Mouse (Mus musculus): ENCODE results near the gene 4930467E23Rik. TPM values are rescaled to one million over a fixed set of nuclear protein-coding genes. Genes with fewer than 3 reads are reported as not detected.
"Not testable (repeated sequence)": the region's sequence is repeated elsewhere in the genome, so short reads cannot be mapped to it uniquely, and the experiment has no call there.

4930467E23Rik gene
- total and polyA plus RNA-seq, 2 experiments from 2014 or later, result not detected

DNA sequence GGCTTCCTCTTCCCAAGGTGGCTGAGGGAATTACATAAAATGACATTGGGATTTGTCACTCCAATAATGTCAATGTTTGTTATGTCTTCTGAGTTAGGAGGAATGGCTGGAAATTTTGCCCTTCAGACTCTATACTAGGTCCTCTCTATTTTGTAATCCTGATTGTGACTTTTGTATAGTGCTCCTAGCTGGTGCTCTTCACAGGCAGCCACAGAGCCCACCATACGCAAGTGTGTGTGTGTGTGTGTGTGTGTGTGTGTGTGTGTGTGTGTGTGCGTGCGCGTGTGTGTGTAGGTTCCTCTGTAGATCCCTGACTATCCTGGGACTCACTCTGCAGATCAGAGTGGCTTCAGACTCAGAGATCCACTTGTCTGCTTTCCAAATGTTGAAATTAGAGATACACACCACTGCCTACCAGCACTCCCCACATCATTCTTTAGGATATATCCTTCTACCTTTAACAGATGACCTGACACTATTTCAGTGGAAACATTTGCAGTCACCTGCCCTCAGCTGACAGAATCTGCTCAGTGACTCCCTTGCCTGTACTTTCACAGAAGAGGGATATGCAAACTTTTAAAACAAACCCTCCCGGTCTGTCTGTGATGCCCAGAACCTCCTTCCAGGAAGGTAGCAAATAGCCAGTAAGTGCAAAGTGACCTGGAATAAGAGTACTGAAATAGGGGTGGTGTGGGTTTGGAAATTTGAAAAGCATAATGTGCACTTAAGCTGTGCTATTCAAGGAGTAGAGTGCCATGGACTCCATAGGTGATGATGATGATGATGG is 52.1 kb downstream of the 4930467E23Rik start:
- H3K27me3 ChIP-seq (ENCODE audit: control insufficient read depth, insufficient read depth, low read length); H3K4me2 ChIP-seq (ENCODE audit: low read depth, low read length); H3K27ac ChIP-seq (ENCODE audit: low read depth); ATAC-seq (ENCODE audit: insufficient read depth, low read depth); H3K9me3 ChIP-seq (replicated peaks; ENCODE audit: control insufficient read depth, low read length); DNase-seq (ENCODE audit: low spot score); H3K36me3 ChIP-seq (replicated peaks; ENCODE audit: control insufficient read depth, insufficient read depth, low read length); H3K9ac ChIP-seq (replicated peaks; ENCODE audit: low read depth, low read length); H3K4me1 ChIP-seq (ENCODE audit: control insufficient read depth, insufficient read depth); H3K4me3 ChIP-seq (ENCODE audit: low read depth, low read length): not testable (repeated sequence)
- WGBS, result 78% methylated on average over 4 of the region's 5 CpGs

DNA sequence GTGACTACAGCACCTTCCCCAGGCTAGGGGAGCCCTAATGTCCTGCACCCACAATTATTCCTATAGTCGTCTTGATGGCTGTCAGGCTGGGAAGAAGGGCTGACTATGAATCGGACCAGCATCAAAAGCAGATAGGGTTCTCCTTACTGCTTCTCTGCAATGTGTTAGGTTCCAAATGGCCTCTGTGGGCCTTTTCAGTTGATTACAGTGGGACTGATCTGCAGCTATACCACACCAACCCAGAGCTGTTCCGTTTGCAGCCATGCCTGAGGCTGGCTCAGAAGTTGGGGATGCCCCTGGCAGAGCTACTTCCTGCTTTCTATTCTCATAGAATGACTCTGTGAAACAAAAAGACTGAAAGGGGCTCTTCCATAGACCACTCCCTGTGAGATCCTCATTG is 53.4 kb downstream of the 4930467E23Rik start:
- 75% methylated on average over 3 of the region's 3 CpGs for WGBS
- H3K4me2 ChIP-seq (ENCODE audit: low read depth, low read length); H3K4me3 ChIP-seq (ENCODE audit: low read depth, low read length); ATAC-seq (ENCODE audit: insufficient read depth, low read depth); H3K36me3 ChIP-seq (replicated peaks; ENCODE audit: control insufficient read depth, insufficient read depth, low read length); DNase-seq (ENCODE audit: low spot score); H3K27me3 ChIP-seq (ENCODE audit: control insufficient read depth, insufficient read depth, low read length); H3K9me3 ChIP-seq (replicated peaks; ENCODE audit: control insufficient read depth, low read length); H3K27ac ChIP-seq (ENCODE audit: low read depth); H3K9ac ChIP-seq (replicated peaks; ENCODE audit: low read depth, low read length); H3K4me1 ChIP-seq (ENCODE audit: control insufficient read depth, insufficient read depth): not testable (repeated sequence)

DNA sequence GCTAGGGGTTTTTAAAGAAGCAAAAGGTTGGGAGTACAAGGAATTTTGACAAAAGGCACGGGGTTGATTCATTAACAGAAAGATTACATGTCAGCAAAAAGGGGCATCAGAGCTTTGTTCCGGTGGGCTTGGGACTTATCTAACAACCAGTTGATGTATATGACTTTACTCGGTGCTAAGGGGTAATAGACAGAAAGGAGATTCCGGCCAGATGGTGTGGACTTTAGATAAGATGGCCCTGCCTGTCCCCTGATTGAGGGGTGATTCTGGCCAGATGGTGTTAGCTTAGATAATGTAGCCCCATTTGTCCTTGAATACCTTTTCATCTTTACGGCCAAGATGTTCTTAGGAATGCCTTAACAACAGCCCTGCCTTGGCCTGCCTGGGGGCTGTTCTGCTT is 54.5 kb downstream of the 4930467E23Rik start:
- no CpG with 5 or more reads among the region's 5 CpGs for WGBS
- H3K4me2 ChIP-seq (ENCODE audit: low read depth, low read length); H3K27ac ChIP-seq (ENCODE audit: low read depth); H3K9ac ChIP-seq (replicated peaks; ENCODE audit: low read depth, low read length); H3K4me3 ChIP-seq (ENCODE audit: low read depth, low read length); DNase-seq (ENCODE audit: low spot score); H3K4me1 ChIP-seq (ENCODE audit: control insufficient read depth, insufficient read depth); ATAC-seq (ENCODE audit: insufficient read depth, low read depth); H3K9me3 ChIP-seq (replicated peaks; ENCODE audit: control insufficient read depth, low read length); H3K27me3 ChIP-seq (ENCODE audit: control insufficient read depth, insufficient read depth, low read length); H3K36me3 ChIP-seq (replicated peaks; ENCODE audit: control insufficient read depth, insufficient read depth, low read length): not testable (repeated sequence)

DNA sequence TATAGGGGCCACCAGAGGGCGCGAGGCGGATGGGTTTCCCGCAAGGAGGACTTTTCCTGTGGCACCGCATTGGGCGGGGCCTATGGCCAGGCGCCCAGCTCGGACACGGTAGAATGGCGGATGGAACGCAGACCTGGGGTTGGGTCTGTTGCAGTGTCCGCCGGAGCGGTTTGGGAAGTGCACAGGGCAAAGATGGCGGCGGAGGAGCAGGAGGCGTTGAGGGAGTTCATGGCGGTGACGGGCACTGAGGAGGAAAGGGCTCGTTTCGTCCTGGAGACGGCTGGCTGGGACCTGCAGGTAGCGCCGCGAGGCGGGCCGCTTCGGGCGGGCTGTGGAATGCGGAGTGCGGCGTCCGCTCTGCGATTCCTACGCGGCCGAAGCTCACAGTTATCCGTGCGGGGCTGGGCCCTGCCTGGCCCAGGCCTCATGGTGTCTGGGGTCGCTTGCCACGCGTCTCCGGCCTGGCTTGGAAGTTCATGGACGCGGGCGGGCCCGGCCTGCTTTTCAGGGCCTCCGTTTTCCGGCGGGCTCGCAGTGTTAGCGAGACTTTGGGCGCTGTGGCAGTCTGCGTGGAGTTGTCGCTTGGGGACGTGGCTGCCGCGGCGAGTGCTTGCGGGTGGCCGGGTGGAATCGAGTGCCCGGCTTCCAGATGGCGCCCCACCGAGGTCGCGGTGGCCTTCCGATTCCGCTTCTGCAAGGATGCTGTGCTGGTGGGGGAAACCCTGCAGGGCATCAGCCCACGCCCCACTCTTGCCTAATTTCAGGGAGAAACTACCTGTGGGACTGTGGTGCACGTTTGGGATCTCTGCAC is 55.4 kb downstream of the 4930467E23Rik start:
- peak overlapping the region; percentile 61 for H3K4me2 ChIP-seq (ENCODE audit: low read depth, low read length)
- peak; percentile 32 for TF ChIP-seq CTCF (IDR thresholded peaks at IDR 0.05; ENCODE audit: low read depth)
- not testable (repeated sequence) for H3K36me3 ChIP-seq (replicated peaks; ENCODE audit: control insufficient read depth, insufficient read depth, low read length); H3K27me3 ChIP-seq (ENCODE audit: control insufficient read depth, insufficient read depth, low read length); H3K9me3 ChIP-seq (replicated peaks; ENCODE audit: control insufficient read depth, low read length); H3K4me1 ChIP-seq (ENCODE audit: control insufficient read depth, insufficient read depth)
- H3K27ac ChIP-seq (ENCODE audit: low read depth), result peak overlapping the region; percentile 87
- ATAC-seq (ENCODE audit: insufficient read depth, low read depth) (peak; percentile 100), DNase-seq (ENCODE audit: low spot score) (peak; percentile 96)
- peak overlapping the region; percentile 76 for H3K4me3 ChIP-seq (ENCODE audit: low read depth, low read length)
- WGBS, result 6% methylated on average over 66 of the region's 71 CpGs
- peak overlapping the region; percentile 90 for H3K9ac ChIP-seq (replicated peaks; ENCODE audit: low read depth, low read length)

DNA sequence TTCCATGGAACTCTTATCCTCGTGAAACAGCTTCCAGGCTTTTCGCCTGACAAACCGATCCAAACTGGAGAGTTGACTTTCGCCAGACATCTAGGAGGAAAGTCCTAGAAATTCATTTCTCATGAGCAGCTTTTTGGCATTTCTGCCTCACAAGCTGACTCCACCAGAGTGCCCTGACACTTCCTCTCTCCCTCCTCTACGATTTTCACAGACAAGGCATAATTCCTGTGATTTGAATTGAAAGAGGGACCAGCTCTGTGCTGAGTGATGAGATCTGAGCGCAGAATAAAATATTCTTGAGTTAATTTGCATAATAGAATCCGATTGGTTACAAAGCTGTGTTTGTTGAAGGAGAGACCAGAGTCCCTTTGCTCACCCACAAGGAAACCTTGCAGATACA is 63.3 kb downstream of the 4930467E23Rik start:
- WGBS, result 73% methylated on average over 7 of the region's 7 CpGs
- H3K9ac ChIP-seq (replicated peaks; ENCODE audit: low read depth, low read length), result not testable (repeated sequence)

More for the DNA sequence above, 63.3 kb downstream of the 4930467E23Rik start:
- not testable (repeated sequence) for H3K27me3 ChIP-seq (ENCODE audit: control insufficient read depth, insufficient read depth, low read length); H3K27ac ChIP-seq (ENCODE audit: low read depth); H3K9me3 ChIP-seq (replicated peaks; ENCODE audit: control insufficient read depth, low read length); H3K4me3 ChIP-seq (ENCODE audit: low read depth, low read length); H3K36me3 ChIP-seq (replicated peaks; ENCODE audit: control insufficient read depth, insufficient read depth, low read length); H3K4me1 ChIP-seq (ENCODE audit: control insufficient read depth, insufficient read depth); ATAC-seq (ENCODE audit: insufficient read depth, low read depth); H3K4me2 ChIP-seq (ENCODE audit: low read depth, low read length); DNase-seq (ENCODE audit: low spot score)

Other genes with a start within 250 kb of the 4930467E23Rik start
- not detected in 2 replicates for gene Defb7, start 234.5 kb upstream of the 4930467E23Rik start, total RNA-seq (2014; rRNA removed; ENCODE audit: low replicate concordance)
- gene Defb7, start 234.5 kb upstream of the 4930467E23Rik start, polyA plus RNA-seq (2015; fragmentation: Nextera tagmentation; extraction: Ambion mirVana), result not detected in 2 replicates
- not detected in 2 replicates for gene Gm31371, start 173.8 kb downstream of the 4930467E23Rik start, total RNA-seq (2014; rRNA removed; ENCODE audit: low replicate concordance)
- gene Gm31371, start 173.8 kb downstream of the 4930467E23Rik start, polyA plus RNA-seq (2015; fragmentation: Nextera tagmentation; extraction: Ambion mirVana), result 0.08 TPM in 1 of 2 replicates, not detected in the other